Mouse (Mus musculus) erythroblast, embryonic 14.5 days (primary cell): ENCODE data around the gene Tcirg1. TPM values are rescaled to one million over a fixed set of nuclear protein-coding genes. Genes with fewer than 3 reads are reported as not detected.

Source experiments
- H3K27me3 ChIP-seq: 2 replicates; pipeline ENCODE4 v1.6.1; 2012; ENCODE audit warnings: inconsistent platforms; ENCODE audit not compliant: control insufficient read depth
- H3K36me3 ChIP-seq: 2 replicates; pipeline ENCODE4 v1.6.1; 2012; ENCODE audit warnings: mild to moderate bottlenecking, inconsistent platforms; ENCODE audit not compliant: control insufficient read depth
- H3K4me1 ChIP-seq: 2 replicates; pipeline ENCODE4 v1.6.1; 2012; ENCODE audit warnings: inconsistent platforms; ENCODE audit not compliant: control insufficient read depth
- H3K4me3 ChIP-seq: replicated peaks from 2 replicates; pipeline ENCODE3; 2012; ENCODE audit warnings: moderate library complexity, mild to moderate bottlenecking, inconsistent platforms
- H3K9me3 ChIP-seq: 2 replicates; pipeline ENCODE4 v1.6.1; 2012; ENCODE audit warnings: low read length, inconsistent platforms, mixed read lengths; ENCODE audit not compliant: control insufficient read depth
- GATA1 ChIP-seq: IDR thresholded peaks from 2 replicates; pipeline ENCODE4 v1.6.1; 2012; ENCODE audit warnings: low read length, inconsistent platforms, mixed read lengths
- TAL1 ChIP-seq: IDR thresholded peaks from 3 replicates; pipeline ENCODE4 v1.6.1; 2012; ENCODE audit warnings: low read length, inconsistent platforms, mixed read lengths
- polyA plus RNA-seq: library from polyadenylated mRNA; stranded (reverse); fragments of >175 nt; gene quantifications from 2 replicates; pipeline ENCODE4 v1.2.3, GENCODE M21; 2012

Tcirg1 gene
- polyA plus RNA-seq, 1 experiment, result 1.2 TPM

DNA sequence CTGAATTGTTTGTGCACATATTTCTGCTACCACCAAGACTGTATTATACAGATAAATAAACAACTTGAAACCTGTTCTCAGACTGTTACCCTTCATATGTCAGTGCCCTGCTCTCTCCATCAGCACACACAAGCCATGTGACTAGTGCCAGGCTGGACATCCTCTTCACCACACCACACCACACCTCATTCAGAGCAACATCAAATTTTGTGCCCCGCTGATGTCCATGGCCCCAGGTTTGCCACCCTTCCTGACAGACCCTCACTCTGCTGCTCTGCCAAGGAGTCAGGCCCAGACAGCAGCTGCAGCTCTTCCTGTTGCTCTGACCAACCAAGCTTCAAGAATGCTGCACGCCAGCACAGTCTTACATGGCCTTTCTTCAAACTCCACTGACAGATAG lies 12.6 kb downstream of the Tcirg1 start:
- H3K4me1 ChIP-seq, result no peaks in the 10 kb centered on the region
- no peak for TF ChIP-seq GATA1
- TF ChIP-seq TAL1, result no peak
- H3K9me3 ChIP-seq, result no peaks in the 10 kb centered on the region
- no peak overlapping the region for H3K4me3 ChIP-seq
- no peaks in the 10 kb centered on the region for H3K27me3 ChIP-seq
- H3K36me3 ChIP-seq, result peaks cover 79% of the 10 kb centered on the region

DNA sequence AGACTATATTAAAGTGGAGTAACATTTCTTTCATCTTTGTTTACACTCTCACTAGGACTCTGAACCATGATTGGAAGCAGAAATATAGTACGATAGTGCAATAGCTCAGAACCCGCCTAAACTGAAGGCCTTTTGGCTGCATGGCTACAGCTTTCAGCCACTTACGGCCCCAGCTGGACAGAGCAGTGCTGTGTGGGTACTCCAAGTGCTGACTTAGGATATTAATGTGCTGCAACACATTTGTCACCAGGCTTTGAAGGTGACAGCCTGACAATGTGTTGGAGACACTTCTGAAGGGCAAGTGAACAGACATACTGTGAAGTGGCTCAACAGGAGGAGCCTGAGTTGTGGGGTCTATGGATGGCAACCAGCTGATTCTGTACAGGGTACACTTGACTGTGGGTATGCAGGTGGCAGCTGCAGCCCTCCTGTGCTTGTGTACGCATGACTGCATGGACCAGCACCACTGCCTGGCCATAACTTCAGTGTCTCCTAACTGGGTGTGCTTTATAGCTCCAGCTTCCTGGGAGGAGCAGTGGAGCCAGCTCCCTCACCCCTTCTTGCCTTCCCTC lies 13.3 kb downstream of the Tcirg1 start:
- Histone ChIP-seq H3K4me3 (no peak overlapping the region), H3K9me3 (no peaks in the 10 kb centered on the region), H3K27me3 (no peaks in the 10 kb centered on the region), H3K36me3 (peaks cover 81% of the 10 kb centered on the region), H3K4me1 (no peaks in the 10 kb centered on the region)
- TF ChIP-seq GATA1 (no peak), TAL1 (no peak)

DNA sequence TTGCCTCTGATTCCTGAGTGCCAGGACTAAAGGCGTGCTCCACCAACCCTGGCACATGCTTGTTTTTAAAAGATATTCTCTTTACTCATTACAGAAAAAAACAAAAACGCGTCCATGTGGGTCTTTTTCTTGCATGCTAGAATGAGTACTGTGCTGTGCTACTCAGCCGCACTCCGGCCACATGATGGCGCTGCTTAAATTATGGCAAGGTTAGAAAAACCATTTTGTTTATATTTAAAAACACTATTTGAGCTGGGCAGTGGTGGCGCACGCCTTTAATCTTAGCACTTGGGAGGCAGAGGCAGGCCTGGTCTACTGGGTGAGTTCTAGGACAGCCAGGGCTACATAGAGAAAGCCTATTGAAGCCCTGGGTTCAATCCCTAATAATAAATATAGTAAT lies 16.8 kb downstream of the Tcirg1 start:
- peaks cover 69% of the 10 kb centered on the region for H3K36me3 ChIP-seq
- no peaks in the 10 kb centered on the region for H3K9me3 ChIP-seq
- H3K4me1 ChIP-seq, result no peaks in the 10 kb centered on the region
- TF ChIP-seq TAL1 (no peak), GATA1 (no peak)
- H3K4me3 ChIP-seq, result no peak overlapping the region
- H3K27me3 ChIP-seq, result no peaks in the 10 kb centered on the region

DNA sequence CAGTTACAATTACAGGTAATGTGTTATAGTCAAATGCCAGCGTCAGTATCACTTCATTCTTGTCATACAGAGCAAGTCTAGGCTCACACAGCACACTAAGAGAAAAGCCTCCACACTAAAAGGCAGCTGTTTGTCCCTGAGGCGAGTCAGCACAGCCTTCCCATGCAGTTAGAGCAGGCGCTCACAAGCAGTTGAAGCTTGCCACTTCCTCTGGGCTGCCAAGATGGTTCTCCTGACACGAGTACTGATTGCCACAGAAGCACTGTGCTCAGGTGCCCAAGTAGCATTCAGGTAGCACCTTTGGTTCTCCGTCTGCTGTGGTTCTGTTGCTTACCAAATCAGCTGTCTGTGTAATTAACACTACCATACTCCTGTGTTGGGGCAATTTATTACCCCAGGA lies 17.8 kb downstream of the Tcirg1 start:
- Histone ChIP-seq H3K4me3 (no peak overlapping the region), H3K36me3 (peaks cover 64% of the 10 kb centered on the region), H3K9me3 (no peaks in the 10 kb centered on the region), H3K4me1 (no peaks in the 10 kb centered on the region), H3K27me3 (no peaks in the 10 kb centered on the region)
- TF ChIP-seq TAL1 (no peak), GATA1 (no peak)

DNA sequence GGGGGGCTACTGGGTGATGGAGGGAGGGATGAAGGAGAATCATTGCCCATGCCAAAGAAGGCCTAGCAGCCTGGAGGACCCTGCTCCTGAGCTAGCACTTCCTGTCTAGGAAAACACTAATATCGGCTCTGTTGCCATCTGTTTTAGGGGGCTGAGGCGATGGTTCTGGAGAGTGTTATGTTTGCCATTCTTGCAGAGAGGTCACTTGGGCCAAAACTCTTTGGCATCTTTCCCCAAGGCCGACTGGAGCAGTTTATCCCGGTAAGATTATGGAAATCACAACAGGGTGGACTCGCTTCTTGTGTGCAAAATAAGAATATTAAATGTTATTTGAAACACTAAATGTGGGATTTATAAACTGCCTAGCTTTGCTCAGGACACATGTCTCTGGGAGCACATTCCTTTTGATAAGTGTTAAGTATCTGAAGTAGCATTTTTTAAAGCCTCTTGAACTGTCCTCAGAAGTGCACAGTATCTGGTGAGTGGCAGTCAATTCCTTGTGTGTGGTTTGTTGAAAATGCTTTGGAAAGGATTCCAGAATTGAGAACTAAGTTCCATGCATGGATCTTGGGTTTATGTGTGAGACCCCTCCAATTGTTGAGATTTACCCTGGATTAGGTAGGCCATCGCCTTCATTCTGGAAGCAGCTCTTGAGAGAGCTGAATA lies 22.5 kb downstream of the Tcirg1 start:
- Histone ChIP-seq H3K4me3 (no peak overlapping the region), H3K27me3 (no peaks in the 10 kb centered on the region), H3K36me3 (peaks cover 26% of the 10 kb centered on the region), H3K4me1 (no peaks in the 10 kb centered on the region), H3K9me3 (no peaks in the 10 kb centered on the region)
- no peak for TF ChIP-seq GATA1
- no peak for TF ChIP-seq TAL1

DNA sequence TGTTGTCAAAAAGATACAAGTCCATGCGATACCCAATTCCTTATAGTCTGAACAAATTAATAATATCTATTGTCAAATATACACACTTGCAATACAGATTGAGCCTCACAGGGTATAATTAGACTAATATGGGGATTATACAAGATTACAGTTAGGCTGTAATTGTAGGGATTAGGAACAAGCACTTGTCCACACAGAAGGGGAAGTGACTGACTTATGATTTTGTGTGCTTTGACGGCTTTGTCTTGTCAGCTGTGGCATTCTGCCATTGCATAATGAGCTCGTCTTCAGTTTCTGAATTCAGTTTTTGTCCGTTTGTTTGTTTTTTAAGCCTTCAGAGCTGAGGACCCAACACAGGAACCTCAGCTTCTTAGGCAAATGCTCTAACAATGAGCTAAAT lies 24.7 kb downstream of the Tcirg1 start:
- H3K4me3 ChIP-seq, result no peak overlapping the region
- H3K36me3 ChIP-seq, result peaks cover 15% of the 10 kb centered on the region
- TF ChIP-seq TAL1 (no peak), GATA1 (no peak)
- H3K9me3 ChIP-seq, result no peaks in the 10 kb centered on the region
- no peaks in the 10 kb centered on the region for H3K27me3 ChIP-seq
- no peaks in the 10 kb centered on the region for H3K4me1 ChIP-seq

DNA sequence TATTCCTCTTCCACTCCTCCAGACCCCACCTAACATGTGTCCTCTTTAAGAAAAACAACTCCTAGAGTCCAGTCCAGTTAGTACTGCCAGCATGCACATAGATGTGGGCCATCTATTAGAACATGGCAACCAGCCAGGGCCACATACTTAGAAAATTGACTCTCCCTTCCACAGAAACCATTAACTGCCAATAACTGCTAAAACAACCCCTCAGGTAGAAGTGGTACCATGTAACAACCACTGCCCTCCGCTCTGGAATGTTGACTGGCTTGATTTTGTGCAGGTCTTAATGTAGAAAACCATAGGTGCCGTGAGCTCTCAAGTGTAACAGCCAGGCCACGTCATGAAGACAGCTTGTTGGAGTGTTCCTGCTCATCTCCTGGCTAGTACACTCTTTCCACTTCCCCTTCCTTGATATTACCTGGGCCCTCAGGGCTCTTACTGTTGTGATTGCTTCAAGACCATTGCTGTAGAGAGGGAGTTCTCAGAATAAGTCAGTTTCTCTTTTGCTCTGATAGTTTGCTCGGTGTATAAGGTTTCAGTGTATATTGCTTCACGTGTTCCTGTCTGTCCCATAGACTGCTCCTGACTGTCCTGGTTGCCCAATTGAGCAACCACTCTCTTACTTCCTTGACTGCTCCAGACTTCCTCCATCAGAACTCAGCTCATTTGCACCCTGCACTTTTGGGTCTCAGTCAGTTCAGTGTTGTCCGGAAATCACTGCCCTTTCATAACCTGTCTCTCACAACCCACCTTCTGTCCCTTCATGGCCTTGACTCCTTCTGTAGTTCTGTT lies 26.7 kb downstream of the Tcirg1 start:
- H3K4me3 ChIP-seq, result no peak overlapping the region
- TF ChIP-seq GATA1, result no peak
- peaks cover 7% of the 10 kb centered on the region; the same call in 1 of the 2 replicates for H3K36me3 ChIP-seq
- H3K27me3 ChIP-seq, result no peaks in the 10 kb centered on the region
- no peaks in the 10 kb centered on the region for H3K9me3 ChIP-seq
- no peaks in the 10 kb centered on the region for H3K4me1 ChIP-seq

DNA sequence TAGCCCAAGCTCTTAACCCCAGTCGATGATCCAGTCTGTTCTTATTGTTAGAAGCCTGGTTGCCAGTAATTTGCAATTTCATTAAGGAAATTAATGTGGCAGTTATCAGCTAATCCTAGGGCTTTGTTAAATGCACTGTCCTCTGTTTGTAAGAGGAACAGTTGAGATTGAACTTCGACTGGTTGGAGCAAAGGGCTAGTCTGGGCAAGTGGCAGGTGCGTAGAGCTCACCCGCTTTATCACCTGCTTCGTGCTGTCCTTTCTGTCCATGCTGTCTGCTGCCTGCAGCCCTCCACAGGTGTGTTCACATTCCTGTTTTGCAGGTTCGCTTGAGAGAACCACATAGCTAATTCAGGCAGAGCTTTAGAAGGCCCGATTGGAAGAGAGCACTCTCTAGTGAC lies 31.9 kb downstream of the Tcirg1 start:
- Histone ChIP-seq H3K27me3 (no peaks in the 10 kb centered on the region), H3K4me1 (no peaks in the 10 kb centered on the region), H3K4me3 (no peak overlapping the region), H3K36me3 (peaks cover 3% of the 10 kb centered on the region; the same call in 1 of the 2 replicates), H3K9me3 (no peaks in the 10 kb centered on the region)
- TF ChIP-seq GATA1 (no peak), TAL1 (no peak)

DNA sequence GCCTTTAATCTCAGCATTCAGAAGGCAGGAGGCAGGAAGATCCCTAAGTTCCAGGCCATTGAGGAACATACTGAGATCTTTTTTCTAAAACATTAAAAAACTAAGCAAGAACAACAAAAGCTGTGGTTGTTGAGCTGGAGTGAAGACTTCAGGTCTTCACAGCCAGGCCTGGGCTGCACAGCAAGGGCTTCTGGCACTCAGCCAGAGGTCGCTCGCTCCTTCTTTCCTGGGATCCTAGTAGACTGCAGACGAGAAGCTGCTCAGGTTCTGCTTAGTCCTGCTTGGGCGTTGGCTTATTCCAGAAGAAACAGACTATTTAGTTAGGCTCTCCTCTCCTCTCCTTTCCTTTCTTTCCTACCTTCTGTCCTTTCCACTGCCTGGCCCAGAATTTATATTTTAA lies 34.6 kb downstream of the Tcirg1 start:
- no peaks in the 10 kb centered on the region for H3K4me1 ChIP-seq
- H3K4me3 ChIP-seq, result no peak overlapping the region
- no peak for TF ChIP-seq TAL1
- TF ChIP-seq GATA1, result no peak
- peaks cover 3% of the 10 kb centered on the region; the same call in 1 of the 2 replicates for H3K36me3 ChIP-seq
- H3K27me3 ChIP-seq, result no peaks in the 10 kb centered on the region
- H3K9me3 ChIP-seq, result no peaks in the 10 kb centered on the region
